Mouse (Mus musculus): ENCODE data around the gene Pmpca. TPM values are rescaled to one million over a fixed set of nuclear protein-coding genes. Genes with fewer than 3 reads are reported as not detected.

Pmpca gene
- polyA plus RNA-seq, 1 experiment from 2014 or later, result 103 TPM

DNA sequence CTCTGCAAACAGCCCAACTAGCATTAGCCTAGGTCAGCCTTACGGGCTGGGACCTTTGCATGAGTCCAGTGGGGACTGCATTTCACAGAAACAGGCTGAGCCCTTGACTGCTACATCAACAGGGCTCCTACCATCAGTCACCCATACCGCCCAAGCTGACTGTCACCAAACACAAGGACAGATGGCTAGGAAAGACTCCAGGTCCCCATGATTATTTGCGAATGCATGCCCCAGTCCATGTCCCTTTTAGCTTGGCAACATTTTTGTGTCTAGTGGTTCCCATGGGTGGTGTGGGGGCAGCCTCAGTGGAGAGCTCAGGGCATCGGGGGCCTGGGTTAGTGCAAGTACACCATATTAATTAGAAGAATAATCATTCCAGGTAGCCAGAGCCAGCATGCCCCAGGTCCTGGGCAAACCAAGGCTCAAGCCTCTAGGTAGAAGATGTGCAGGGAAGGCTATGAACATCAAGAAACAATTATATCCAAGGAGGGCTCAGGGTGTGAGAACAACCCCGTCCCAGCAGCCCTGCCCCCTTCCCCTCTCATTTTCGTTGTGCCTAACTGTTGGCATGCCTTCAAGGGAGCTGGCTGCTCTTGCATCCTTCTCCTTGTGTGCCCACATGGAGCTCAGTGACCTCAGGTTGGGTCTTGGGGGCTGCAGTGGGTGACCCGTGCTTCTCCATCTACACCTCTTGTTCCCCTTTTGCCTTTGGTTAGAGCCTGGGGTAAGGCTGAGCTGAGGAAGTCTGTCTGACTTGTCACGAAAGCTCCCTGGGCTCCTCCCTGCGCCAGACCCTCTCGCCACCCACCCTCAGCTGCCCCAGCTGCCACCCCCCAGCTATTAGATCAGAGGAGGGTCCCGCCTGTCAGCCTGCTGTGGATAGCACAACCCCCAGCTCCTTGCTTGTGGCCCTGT lies 35.8 kb upstream of the Pmpca start:
- ATAC-seq (replicated peaks; ENCODE audit: insufficient number of reproducible peaks, low FRiP score, low TSS enrichment, low read depth) (no peak), DNase-seq (ENCODE audit: low spot score) (no peak)
- Histone ChIP-seq H3K36me3 (replicated peaks; ENCODE audit: control insufficient read depth, insufficient read depth, low read depth, low read length) (peaks cover 6% of the 10 kb centered on the region), H3K27me3 (ENCODE audit: control insufficient read depth, insufficient read depth, low read length) (no peaks in the 10 kb centered on the region), H3K9ac (replicated peaks; ENCODE audit: low read length) (no peak overlapping the region), H3K4me1 (ENCODE audit: control insufficient read depth, insufficient read depth, low read length) (no peaks in the 10 kb centered on the region), H3K4me3 (ENCODE audit: low read depth, low read length) (peak overlapping the region; percentile 84), H3K27ac (replicated peaks; ENCODE audit: low read depth, low read length) (no peak overlapping the region), H3K4me2 (ENCODE audit: low read depth, low read length) (no peak overlapping the region; the same call in 1 of the 2 replicates), H3K9me3 (replicated peaks; ENCODE audit: control insufficient read depth, low read length) (no peaks in the 10 kb centered on the region)
- WGBS, result 88% methylated on average over 11 of the region's 11 CpGs

DNA sequence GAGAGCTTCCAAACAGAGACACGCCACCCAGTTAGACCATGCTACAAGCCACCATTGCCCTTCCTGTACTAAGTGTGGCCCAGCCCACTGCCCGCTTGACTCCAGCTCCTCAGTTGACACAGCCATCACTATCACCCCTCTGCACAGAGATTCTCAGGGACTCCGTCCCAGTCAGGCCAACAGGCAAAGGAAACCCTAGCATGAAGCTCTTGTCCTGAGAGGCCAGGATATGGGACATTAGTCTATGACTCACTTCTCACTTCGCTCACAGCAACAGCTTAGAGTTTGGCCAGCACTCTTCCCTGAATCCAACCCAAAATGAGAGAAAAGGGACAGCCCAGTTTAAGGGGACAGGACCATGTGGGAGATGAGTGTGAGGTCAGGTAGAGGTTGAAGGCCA lies 34.7 kb upstream of the Pmpca start:
- no peak for DNase-seq (ENCODE audit: low spot score)
- Histone ChIP-seq H3K9ac (replicated peaks; ENCODE audit: low read length) (no peak overlapping the region), H3K4me2 (ENCODE audit: low read depth, low read length) (no peak overlapping the region), H3K27ac (replicated peaks; ENCODE audit: low read depth, low read length) (no peak overlapping the region), H3K4me1 (ENCODE audit: control insufficient read depth, insufficient read depth, low read length) (no peaks in the 10 kb centered on the region), H3K27me3 (ENCODE audit: control insufficient read depth, insufficient read depth, low read length) (no peaks in the 10 kb centered on the region), H3K9me3 (replicated peaks; ENCODE audit: control insufficient read depth, low read length) (no peaks in the 10 kb centered on the region), H3K4me3 (ENCODE audit: low read depth, low read length) (no peak overlapping the region), H3K36me3 (replicated peaks; ENCODE audit: control insufficient read depth, insufficient read depth, low read depth, low read length) (no peaks in the 10 kb centered on the region)
- ATAC-seq (replicated peaks; ENCODE audit: insufficient number of reproducible peaks, low FRiP score, low TSS enrichment, low read depth), result no peak
- WGBS, result 93% methylated on average over 4 of the region's 4 CpGs

DNA sequence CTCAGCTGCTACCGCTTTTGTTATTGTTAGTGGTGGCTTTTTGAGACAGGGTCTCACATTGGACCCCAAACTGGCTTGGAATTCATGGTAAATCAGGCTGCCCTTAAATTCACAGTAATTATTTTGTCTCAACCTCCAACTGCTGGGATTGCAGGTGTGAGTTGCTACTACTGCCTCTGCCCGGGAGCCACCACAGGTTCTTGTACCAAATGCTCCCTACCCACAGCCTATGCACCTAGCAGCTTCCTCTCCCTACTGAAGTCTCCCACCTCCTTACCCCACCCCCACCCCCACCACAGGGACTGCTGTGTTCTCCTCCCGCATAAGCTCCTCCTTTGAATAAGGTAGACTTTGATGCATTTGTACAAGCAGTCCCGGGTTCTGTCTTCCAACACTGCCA lies 32.9 kb upstream of the Pmpca start:
- H3K4me2 ChIP-seq (ENCODE audit: low read depth, low read length), result no peak overlapping the region
- no peaks in the 10 kb centered on the region for H3K4me1 ChIP-seq (ENCODE audit: control insufficient read depth, insufficient read depth, low read length)
- ATAC-seq (replicated peaks; ENCODE audit: insufficient number of reproducible peaks, low FRiP score, low TSS enrichment, low read depth), result no peak
- H3K27ac ChIP-seq (replicated peaks; ENCODE audit: low read depth, low read length), result no peak overlapping the region
- no peaks in the 10 kb centered on the region for H3K36me3 ChIP-seq (replicated peaks; ENCODE audit: control insufficient read depth, insufficient read depth, low read depth, low read length)
- no peaks in the 10 kb centered on the region for H3K9me3 ChIP-seq (replicated peaks; ENCODE audit: control insufficient read depth, low read length)
- H3K4me3 ChIP-seq (ENCODE audit: low read depth, low read length), result no peak overlapping the region
- no peak for DNase-seq (ENCODE audit: low spot score)
- no peak overlapping the region for H3K9ac ChIP-seq (replicated peaks; ENCODE audit: low read length)
- H3K27me3 ChIP-seq (ENCODE audit: control insufficient read depth, insufficient read depth, low read length), result no peaks in the 10 kb centered on the region
- 82% methylated on average over 4 of the region's 4 CpGs for WGBS

DNA sequence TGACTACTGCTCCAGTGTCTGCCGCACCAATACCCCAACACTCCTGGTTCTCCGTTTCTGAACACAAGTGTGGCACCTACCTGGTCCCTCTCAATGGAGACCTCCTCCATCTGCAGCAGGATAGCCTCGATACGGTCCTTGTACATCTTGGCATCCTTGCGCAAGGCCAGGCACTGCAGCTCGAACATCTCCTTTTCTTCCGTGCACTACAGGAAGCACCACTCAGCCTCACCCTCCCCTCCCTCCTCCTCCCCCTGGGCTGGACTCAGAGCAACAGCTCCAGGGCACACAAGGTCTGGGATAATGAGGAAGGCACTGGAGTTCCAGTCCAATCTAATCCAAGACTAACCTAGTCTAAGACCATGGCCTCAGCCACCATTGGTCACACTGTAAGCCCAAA lies 32.5 kb upstream of the Pmpca start:
- DNase-seq (ENCODE audit: low spot score) (no peak), ATAC-seq (replicated peaks; ENCODE audit: insufficient number of reproducible peaks, low FRiP score, low TSS enrichment, low read depth) (no peak)
- Histone ChIP-seq H3K36me3 (replicated peaks; ENCODE audit: control insufficient read depth, insufficient read depth, low read depth, low read length) (no peaks in the 10 kb centered on the region), H3K4me1 (ENCODE audit: control insufficient read depth, insufficient read depth, low read length) (no peaks in the 10 kb centered on the region), H3K4me2 (ENCODE audit: low read depth, low read length) (no peak overlapping the region), H3K9me3 (replicated peaks; ENCODE audit: control insufficient read depth, low read length) (no peaks in the 10 kb centered on the region), H3K27ac (replicated peaks; ENCODE audit: low read depth, low read length) (no peak overlapping the region), H3K27me3 (ENCODE audit: control insufficient read depth, insufficient read depth, low read length) (no peaks in the 10 kb centered on the region), H3K4me3 (ENCODE audit: low read depth, low read length) (no peak overlapping the region), H3K9ac (replicated peaks; ENCODE audit: low read length) (no peak overlapping the region)
- WGBS, result 62% methylated on average over 7 of the region's 7 CpGs

DNA sequence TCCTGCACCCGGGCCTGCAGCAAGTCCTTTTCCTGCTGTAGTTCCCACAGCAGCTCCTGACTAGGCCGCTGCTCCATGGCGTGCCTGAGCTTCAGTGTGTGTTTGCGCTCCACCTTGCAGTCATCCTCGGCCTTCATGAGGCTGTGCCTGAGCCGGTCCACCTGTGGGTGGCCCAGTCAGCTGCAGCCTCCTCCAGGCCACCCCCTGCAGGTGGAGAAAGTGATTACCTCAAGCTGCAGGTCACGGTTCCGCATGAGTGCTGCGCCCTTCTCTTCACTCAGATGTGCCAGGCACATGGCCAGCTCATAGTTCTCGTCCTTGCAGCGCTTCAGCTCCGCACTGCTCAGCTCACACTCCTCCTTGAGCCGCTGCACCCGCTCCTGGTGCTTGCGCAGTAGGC lies 31.7 kb upstream of the Pmpca start:
- no peak overlapping the region for H3K27ac ChIP-seq (replicated peaks; ENCODE audit: low read depth, low read length)
- no peak overlapping the region for H3K4me2 ChIP-seq (ENCODE audit: low read depth, low read length)
- DNase-seq (ENCODE audit: low spot score), result peak; percentile 9
- no peaks in the 10 kb centered on the region for H3K27me3 ChIP-seq (ENCODE audit: control insufficient read depth, insufficient read depth, low read length)
- ATAC-seq (replicated peaks; ENCODE audit: insufficient number of reproducible peaks, low FRiP score, low TSS enrichment, low read depth), result no peak
- H3K9me3 ChIP-seq (replicated peaks; ENCODE audit: control insufficient read depth, low read length), result no peaks in the 10 kb centered on the region
- H3K36me3 ChIP-seq (replicated peaks; ENCODE audit: control insufficient read depth, insufficient read depth, low read depth, low read length), result no peaks in the 10 kb centered on the region
- H3K9ac ChIP-seq (replicated peaks; ENCODE audit: low read length), result no peak overlapping the region
- no peak overlapping the region for H3K4me3 ChIP-seq (ENCODE audit: low read depth, low read length)
- H3K4me1 ChIP-seq (ENCODE audit: control insufficient read depth, insufficient read depth, low read length), result no peaks in the 10 kb centered on the region
- 44% methylated on average over 15 of the region's 15 CpGs for WGBS

DNA sequence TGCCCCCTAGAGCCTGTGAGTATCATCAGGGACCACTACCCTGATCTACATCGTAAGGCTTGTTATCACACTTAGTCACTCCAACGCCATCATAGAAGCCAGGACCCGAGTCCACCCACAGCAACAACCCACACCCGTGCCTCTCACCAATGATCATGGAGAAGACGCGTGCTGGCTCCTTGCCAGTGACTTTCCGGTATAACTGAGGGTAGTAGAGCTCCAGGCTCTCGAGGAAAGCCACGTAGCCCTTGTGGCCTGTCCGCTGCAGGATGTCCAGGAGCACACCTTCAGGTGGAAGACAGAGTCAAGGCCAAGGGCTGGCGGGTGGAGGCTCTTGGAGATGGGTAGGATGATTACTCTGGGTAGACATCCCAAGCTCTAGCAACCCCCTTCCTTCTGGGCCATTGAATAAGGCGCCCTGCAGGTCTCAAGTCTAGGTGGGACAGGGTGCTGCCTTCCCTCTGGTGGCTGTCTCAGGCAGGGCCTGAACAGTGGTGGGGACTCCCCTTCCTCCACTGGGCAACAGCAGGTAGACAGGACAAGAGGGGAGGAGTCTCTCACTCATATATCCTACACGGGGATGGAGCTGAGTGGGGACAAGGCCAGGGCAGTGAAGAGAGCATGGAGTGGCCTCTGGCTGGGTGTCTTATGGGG lies 30.3 kb upstream of the Pmpca start:
- Histone ChIP-seq H3K4me1 (ENCODE audit: control insufficient read depth, insufficient read depth, low read length) (no peaks in the 10 kb centered on the region), H3K4me2 (ENCODE audit: low read depth, low read length) (no peak overlapping the region), H3K4me3 (ENCODE audit: low read depth, low read length) (no peak overlapping the region), H3K36me3 (replicated peaks; ENCODE audit: control insufficient read depth, insufficient read depth, low read depth, low read length) (no peaks in the 10 kb centered on the region), H3K9me3 (replicated peaks; ENCODE audit: control insufficient read depth, low read length) (no peaks in the 10 kb centered on the region), H3K27me3 (ENCODE audit: control insufficient read depth, insufficient read depth, low read length) (no peaks in the 10 kb centered on the region), H3K27ac (replicated peaks; ENCODE audit: low read depth, low read length) (no peak overlapping the region), H3K9ac (replicated peaks; ENCODE audit: low read length) (no peak overlapping the region)
- WGBS, result 89% methylated on average over 13 of the region's 13 CpGs
- no peak for ATAC-seq (replicated peaks; ENCODE audit: insufficient number of reproducible peaks, low FRiP score, low TSS enrichment, low read depth)
- DNase-seq (ENCODE audit: low spot score), result no peak

DNA sequence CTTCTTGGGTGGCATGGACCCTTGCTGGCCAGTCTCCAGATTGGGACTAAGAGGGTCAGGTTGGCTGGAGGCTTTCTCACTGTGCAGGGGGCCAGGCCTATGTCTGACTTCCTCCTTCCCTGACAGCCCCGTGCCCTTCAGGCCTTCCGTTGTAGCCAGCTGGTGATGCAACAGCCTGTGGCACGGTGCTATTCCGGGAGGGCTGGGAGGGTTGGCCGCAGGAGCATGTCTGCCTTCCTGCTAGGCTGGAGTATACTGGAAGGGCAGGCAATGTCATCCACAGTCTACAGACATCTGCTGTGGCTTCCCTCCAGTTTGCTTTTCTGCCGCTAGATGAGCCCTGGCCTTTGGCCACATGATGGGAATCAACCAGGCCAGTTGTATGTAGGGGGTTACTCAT lies 29.2 kb upstream of the Pmpca start:
- Histone ChIP-seq H3K27ac (replicated peaks; ENCODE audit: low read depth, low read length) (no peak overlapping the region), H3K9me3 (replicated peaks; ENCODE audit: control insufficient read depth, low read length) (no peaks in the 10 kb centered on the region), H3K4me2 (ENCODE audit: low read depth, low read length) (no peak overlapping the region), H3K9ac (replicated peaks; ENCODE audit: low read length) (no peak overlapping the region), H3K36me3 (replicated peaks; ENCODE audit: control insufficient read depth, insufficient read depth, low read depth, low read length) (no peaks in the 10 kb centered on the region; the same call in none of the 2 replicates), H3K4me1 (ENCODE audit: control insufficient read depth, insufficient read depth, low read length) (no peaks in the 10 kb centered on the region), H3K4me3 (ENCODE audit: low read depth, low read length) (no peak overlapping the region), H3K27me3 (ENCODE audit: control insufficient read depth, insufficient read depth, low read length) (no peaks in the 10 kb centered on the region)
- DNase-seq (ENCODE audit: low spot score) (no peak), ATAC-seq (replicated peaks; ENCODE audit: insufficient number of reproducible peaks, low FRiP score, low TSS enrichment, low read depth) (no peak)
- 81% methylated on average over 6 of the region's 6 CpGs for WGBS

DNA sequence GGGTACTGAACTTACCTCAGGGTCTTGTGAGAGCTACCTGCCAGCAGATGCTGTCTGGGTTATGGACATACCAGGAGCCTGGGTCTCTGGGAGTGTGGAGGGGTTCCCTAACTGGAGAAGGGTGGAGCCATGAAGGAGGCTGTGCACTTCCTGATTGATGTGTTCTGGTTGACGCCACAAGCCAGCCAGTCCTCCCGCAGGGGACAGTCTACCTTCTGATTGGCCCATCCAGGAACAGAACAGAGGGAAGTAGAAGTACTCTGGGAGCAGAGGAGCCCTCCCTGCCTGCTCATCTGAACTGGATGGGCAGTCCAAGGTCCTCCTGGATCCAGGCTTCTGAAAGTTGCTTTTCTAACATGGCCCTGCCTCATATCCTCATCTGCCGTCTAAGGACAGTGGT lies 28.4 kb upstream of the Pmpca start, which contains the start of gene Card9:
TSS of gene Card9 (minus strand) at position 147 of the 400 bp plus-strand sequence.
- peaks cover 5% of the 10 kb centered on the region for H3K36me3 ChIP-seq (replicated peaks; ENCODE audit: control insufficient read depth, insufficient read depth, low read depth, low read length)
- H3K9ac ChIP-seq (replicated peaks; ENCODE audit: low read length), result no peak within 1 kb of the TSS
- H3K27me3 ChIP-seq (ENCODE audit: control insufficient read depth, insufficient read depth, low read length), result no peaks in the 10 kb centered on the region
- no peak within 1 kb of the TSS for H3K4me2 ChIP-seq (ENCODE audit: low read depth, low read length)
- no peak for ATAC-seq (replicated peaks; ENCODE audit: insufficient number of reproducible peaks, low FRiP score, low TSS enrichment, low read depth)
- DNase-seq (ENCODE audit: low spot score), result no peak
- no peak within 1 kb of the TSS for H3K27ac ChIP-seq (replicated peaks; ENCODE audit: low read depth, low read length)
- no peak within 1 kb of the TSS for H3K4me3 ChIP-seq (ENCODE audit: low read depth, low read length)
- H3K9me3 ChIP-seq (replicated peaks; ENCODE audit: control insufficient read depth, low read length), result no peaks in the 10 kb centered on the region
- H3K4me1 ChIP-seq (ENCODE audit: control insufficient read depth, insufficient read depth, low read length), result no peaks in the 10 kb centered on the region
- 46% methylated on average over 3 of the region's 3 CpGs for WGBS
